Mouse (Mus musculus): ENCODE results near the gene Olfr594.
"Not testable (repeated sequence)": the region's sequence is repeated elsewhere in the genome, so short reads cannot be mapped to it uniquely, and the experiment has no call there.

Gene Olfr594

DNA sequence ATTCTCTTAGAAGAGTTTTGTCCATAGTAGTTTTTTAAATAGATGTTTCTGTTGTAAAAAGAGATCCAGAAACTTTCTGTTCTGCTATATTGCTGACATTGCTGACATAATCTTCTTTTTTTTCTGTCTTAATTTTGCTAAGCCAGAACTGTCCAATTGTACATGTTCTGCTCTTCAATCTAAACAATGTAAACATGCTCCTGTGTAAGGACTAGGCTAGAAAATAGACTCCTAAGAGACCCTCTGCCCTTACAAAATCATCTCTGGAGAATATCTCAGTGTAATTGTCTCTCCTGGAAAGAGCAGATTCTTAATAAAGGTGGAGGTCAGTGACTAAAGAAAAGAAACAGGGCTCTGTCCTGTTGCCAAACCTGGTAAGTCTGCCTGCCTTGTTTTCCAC lies at the start of gene Olfr594:
Gene Olfr594 (plus strand): TSS at position 301 of the 400 bp plus-strand sequence.
- no peak for DNase-seq

DNA sequence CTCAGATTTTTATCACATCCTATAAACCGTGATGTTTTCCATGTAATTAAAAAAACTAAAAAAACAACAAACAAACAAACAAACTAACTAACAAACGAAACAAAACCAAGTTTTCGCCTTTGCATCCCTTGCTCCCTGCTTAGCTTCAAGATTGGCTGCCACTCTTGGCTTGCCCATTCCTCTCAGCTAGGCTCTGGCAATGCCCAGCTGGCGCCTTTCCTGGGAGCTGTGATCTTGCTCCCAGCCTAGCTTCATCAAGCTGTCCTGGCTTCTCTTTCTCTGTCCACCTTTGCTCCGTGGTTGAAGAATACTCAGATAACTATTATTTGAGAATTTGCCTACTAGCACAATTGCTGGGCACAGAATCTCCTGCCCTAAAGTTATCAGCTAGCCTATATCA lies 47.1 kb upstream of the Olfr594 start:
- DNase-seq, result no peak

DNA sequence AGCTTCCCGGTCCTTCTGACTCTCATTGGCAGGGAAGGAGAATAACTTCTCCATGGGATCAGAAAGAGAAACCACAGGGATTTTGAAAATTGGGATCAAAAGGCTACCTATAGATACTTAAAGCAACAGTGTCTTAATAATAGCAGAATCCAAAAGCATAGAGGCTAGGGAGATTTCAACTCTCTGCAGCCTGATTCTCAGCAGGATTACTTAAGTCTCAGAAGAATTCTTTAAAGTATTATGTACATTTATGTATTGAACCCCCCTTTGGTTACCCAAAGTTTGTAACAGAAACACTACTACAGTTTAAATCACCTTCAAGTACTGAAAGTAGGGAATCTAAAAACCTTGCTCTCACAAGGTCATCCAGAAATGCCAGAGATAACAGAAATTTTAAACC lies 38.6 kb upstream of the Olfr594 start, which contains the start of gene Olfr591:
Gene Olfr591 (minus strand): TSS at position 101 of the 400 bp plus-strand sequence.
- no peak for DNase-seq

DNA sequence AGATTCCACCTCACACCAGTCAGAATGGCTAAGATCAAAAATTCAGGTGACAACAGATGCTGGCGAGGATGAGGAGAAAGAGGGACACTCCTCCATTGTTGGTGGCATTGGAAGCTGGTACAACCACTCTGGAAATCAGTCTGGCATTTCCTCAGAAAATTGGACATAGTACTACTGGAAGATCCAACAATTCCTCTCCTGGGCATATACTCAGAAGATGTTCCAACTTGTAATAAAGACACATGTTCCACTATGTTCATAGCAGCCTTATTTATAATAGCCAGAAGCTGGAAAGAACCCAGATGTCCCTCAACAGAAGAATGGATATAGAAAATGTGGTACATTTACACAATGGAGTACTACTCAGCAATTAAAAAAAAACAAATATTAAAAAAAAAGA lies 32.3 kb upstream of the Olfr594 start, which contains the start of gene Olfr592:
Gene Olfr592 (plus strand): TSS at position 301 of the 400 bp plus-strand sequence.
- DNase-seq, result not testable (repeated sequence)

DNA sequence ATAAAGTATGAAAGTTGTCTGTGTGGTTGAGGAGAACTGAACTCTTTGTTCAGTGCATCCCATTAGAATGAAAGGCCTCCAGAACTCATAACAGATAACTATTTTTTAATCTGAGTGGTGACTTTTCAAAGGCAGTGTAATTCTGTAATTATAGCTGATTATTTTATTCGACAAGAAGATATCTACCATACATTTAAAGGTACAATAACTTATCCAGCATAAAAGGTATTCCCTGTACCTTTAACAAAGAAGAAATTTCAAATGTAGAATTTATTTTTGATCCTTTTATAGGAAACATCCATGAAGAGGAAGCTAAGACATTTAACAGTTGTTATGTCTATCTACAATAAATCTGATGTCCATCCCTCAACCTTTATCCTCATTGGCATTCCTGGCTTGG lies 5.2 kb upstream of the Olfr594 start, which contains the start of gene Olfr593:
Gene Olfr593 (plus strand): TSS at position 301 of the 400 bp plus-strand sequence.
- no peak for DNase-seq

DNA sequence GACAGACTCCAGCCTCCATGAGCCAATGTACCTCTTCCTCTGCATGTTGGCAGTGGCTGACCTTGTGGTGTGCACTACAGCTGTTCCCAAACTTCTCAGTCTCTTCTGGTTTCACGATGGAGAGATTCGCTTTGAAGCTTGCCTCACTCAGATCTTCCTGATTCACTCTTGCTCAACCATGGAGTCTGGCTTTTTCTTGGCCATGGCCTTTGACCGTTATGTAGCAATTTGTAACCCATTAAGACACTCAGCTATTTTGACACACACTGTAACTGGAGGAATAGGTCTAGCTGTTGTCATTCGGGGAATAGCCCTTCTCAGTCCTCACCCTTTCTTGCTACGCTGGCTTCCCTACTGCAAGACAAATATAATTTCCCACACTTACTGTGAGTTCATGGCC lies 4.7 kb upstream of the Olfr594 start:
- not testable (repeated sequence) for DNase-seq

DNA sequence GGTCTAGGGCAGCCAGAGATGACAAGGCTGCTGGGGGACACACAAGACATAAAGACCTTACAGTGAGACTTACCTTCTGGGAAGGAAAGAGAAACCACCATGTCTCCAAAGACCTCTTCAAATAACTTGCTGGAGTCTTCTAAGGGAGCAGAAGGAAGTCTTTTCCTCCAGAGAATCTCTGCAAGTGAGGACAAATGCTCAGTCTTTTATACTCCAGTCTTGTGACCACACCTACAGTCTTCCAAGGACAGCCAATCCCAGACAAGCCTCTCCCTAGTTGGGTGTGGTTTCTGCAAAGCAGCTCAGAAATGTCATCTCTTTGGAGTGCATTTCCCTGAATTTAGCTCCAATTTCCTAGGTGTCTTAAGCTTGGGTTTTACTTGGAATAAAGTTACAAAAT lies 35.6 kb downstream of the Olfr594 start, which contains the start of gene Usp17ld:
Gene Usp17ld (minus strand): TSS at position 101 of the 400 bp plus-strand sequence.
- DNase-seq, result not testable (repeated sequence)
